Mouse (Mus musculus): ENCODE measurements around the gene Tmco5.

DNA sequence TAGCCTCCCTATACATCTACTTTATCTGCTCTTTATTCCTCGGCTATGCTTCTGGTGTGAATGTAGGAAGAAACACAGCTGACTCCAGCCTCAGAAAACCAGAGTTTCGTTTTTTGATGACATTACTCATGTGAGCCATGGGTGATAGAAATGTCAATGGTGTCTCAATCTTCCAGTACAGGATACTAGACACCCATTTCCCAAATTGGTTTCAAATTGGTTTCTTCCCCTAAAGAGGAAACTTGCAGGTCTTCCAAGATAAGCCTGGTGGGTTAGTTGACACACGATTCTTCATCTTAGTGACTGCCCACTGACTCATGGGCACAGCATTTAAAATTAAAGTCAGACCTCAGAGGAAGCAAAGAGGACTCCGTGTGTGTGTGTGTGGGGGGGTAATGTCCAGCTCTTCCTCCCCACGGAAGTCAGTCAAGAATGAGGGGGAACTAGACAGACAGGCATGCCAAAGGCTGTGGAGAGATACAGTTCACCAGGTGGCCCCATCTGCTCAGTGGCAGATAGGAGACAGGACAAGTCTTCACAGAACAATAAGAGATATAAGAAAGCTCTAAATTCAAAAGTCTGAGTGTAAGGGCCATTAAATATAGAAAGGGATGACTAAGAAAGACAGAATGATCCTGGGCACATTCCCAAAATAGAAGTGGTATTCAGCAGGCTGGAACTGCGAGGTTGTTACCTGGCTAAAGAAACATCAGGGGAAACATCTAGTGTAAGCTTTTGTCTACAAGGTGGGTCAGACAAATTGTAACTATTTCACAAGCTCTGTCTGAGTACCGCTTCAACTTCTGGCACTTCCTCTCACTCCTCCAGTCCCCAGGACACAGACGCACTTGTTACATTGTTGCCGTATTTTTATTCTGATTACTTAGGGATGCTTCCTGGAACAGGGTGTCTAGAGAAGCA, 44.3 kb downstream of the Tmco5 start:
- TF ChIP-seq CTCF (IDR thresholded peaks at IDR 0.05; ENCODE audit: low read depth) (no peak), EP300 (IDR thresholded peaks at IDR 0.05; ENCODE audit: low read depth) (no peak)

All from liver, postnatal 0 days (tissue).